Mouse (Mus musculus) limb, embryonic 10.5 days (tissue): ENCODE data around the gene Atf4. TPM values are rescaled to one million over a fixed set of nuclear protein-coding genes. Genes with fewer than 3 reads are reported as not detected.

Source experiments
- DNase-seq: peaks from one replicate; pipeline ENCODE4 v3.0.0-alpha.2; 2017; ENCODE audit warnings: low spot score
- H3K27ac ChIP-seq: fragments of 300-500 bp; sonication (generic); 2 replicates; pipeline ENCODE4 v1.5.1; 2016; ENCODE audit warnings: mild to moderate bottlenecking
- H3K27me3 ChIP-seq: fragments of 300-500 bp; sonication (generic); 2 replicates; pipeline ENCODE4 v1.6.1; 2016; ENCODE audit warnings: low read depth, mild to moderate bottlenecking; ENCODE audit not compliant: poor library complexity, severe bottlenecking
- H3K36me3 ChIP-seq: fragments of 300-500 bp; sonication (generic); 2 replicates; pipeline ENCODE4 v1.6.1; 2016; ENCODE audit warnings: mild to moderate bottlenecking, moderate library complexity
- H3K4me1 ChIP-seq: fragments of 300-500 bp; sonication (generic); 2 replicates; pipeline ENCODE4 v1.6.1; 2016
- H3K4me3 ChIP-seq: fragments of 300-500 bp; sonication (generic); 2 replicates; pipeline ENCODE4 v1.5.1; 2016; ENCODE audit warnings: mild to moderate bottlenecking, moderate library complexity
- H3K9me3 ChIP-seq: fragments of 300-500 bp; sonication (generic); replicated peaks from 2 replicates; pipeline ENCODE4 v1.6.1; 2016; ENCODE audit warnings: mild to moderate bottlenecking
- WGBS: fragments of 180-500 bp; shearing (Covaris S2); methylation state at CpG from one replicate; pipeline ENCODE4 v1.1.7; 2016; 5-methylcytosine and 5-hydroxymethylcytosine counted together
- polyA plus RNA-seq: library from polyadenylated mRNA; unstranded; fragments of >200 nt; fragmentation: Nextera tagmentation; extraction: Ambion mirVana; gene quantifications from 2 replicates; pipeline ENCODE4 v1.2.1, GENCODE M21; 2016

The Atf4 gene
- polyA plus RNA-seq, 1 experiment from 2014 or later = 113 TPM

GRCm38 (mm10) chr15:80256242-80256641, 1.3 kb downstream of the Atf4 start:
- Histone ChIP-seq H3K9me3 (no peaks in the 10 kb centered on the region), H3K27me3 (no peaks in the 10 kb centered on the region), H3K27ac (peak overlapping the region; percentile 99), H3K4me1 (peaks cover 60% of the 10 kb centered on the region), H3K4me3 (peak overlapping the region; percentile 98), H3K36me3 (peaks cover 65% of the 10 kb centered on the region)
- WGBS = 15% methylated on average over 16 of the region's 16 CpGs
- DNase-seq = no peak

- peak overlapping the region; percentile 98 for H3K4me3 ChIP-seq
- DNase-seq = no peak
- H3K27ac ChIP-seq = peak overlapping the region; percentile 99
- peaks cover 54% of the 10 kb centered on the region for H3K4me1 ChIP-seq
- H3K36me3 ChIP-seq = peaks cover 61% of the 10 kb centered on the region
- H3K27me3 ChIP-seq = no peaks in the 10 kb centered on the region
- WGBS = 66% methylated on average over 12 of the region's 12 CpGs
- H3K9me3 ChIP-seq = no peaks in the 10 kb centered on the region
These were observed 1.9 kb downstream of the Atf4 start for GRCm38 (mm10) chr15:80256656-80257601.

GRCm38 (mm10) chr15:80257602-80258239, 2.7 kb downstream of the Atf4 start:
- Histone ChIP-seq H3K27me3 (no peaks in the 10 kb centered on the region), H3K4me3 (peak overlapping the region; percentile 98), H3K36me3 (peaks cover 64% of the 10 kb centered on the region), H3K9me3 (no peaks in the 10 kb centered on the region), H3K4me1 (peaks cover 50% of the 10 kb centered on the region), H3K27ac (peak overlapping the region; percentile 62; the same call in 1 of the 2 replicates)
- no peak for DNase-seq
- WGBS = 43% methylated on average over 4 of the region's 4 CpGs

- Histone ChIP-seq H3K27ac (peak overlapping the region; percentile 62), H3K4me3 (peak overlapping the region; percentile 98; the same call in 1 of the 2 replicates), H3K36me3 (peaks cover 64% of the 10 kb centered on the region), H3K4me1 (peaks cover 50% of the 10 kb centered on the region), H3K9me3 (no peaks in the 10 kb centered on the region), H3K27me3 (no peaks in the 10 kb centered on the region)
- peak; percentile 45 for DNase-seq
- 59% methylated on average over 11 of the region's 11 CpGs for WGBS
These were observed 3.5 kb downstream of the Atf4 start for GRCm38 (mm10) chr15:80258240-80259170.

- Histone ChIP-seq H3K36me3 (peaks cover 64% of the 10 kb centered on the region), H3K27ac (no peak overlapping the region), H3K9me3 (no peaks in the 10 kb centered on the region), H3K4me1 (peaks cover 46% of the 10 kb centered on the region), H3K4me3 (no peak overlapping the region), H3K27me3 (no peaks in the 10 kb centered on the region)
- no peak for DNase-seq
- 88% methylated on average over 8 of the region's 8 CpGs for WGBS
These were observed 4.5 kb downstream of the Atf4 start for GRCm38 (mm10) chr15:80259406-80260045.

- H3K36me3 ChIP-seq = peaks cover 64% of the 10 kb centered on the region
- H3K27me3 ChIP-seq = no peaks in the 10 kb centered on the region
- no peak overlapping the region for H3K4me3 ChIP-seq
- DNase-seq = peak; percentile 91
- peaks cover 46% of the 10 kb centered on the region for H3K4me1 ChIP-seq
- H3K9me3 ChIP-seq = no peaks in the 10 kb centered on the region
- H3K27ac ChIP-seq = no peak overlapping the region
- 17% methylated on average over 3 of the region's 3 CpGs for WGBS
These were observed 5.7 kb downstream of the Atf4 start for GRCm38 (mm10) chr15:80260677-80261076.

- no peaks in the 10 kb centered on the region for H3K9me3 ChIP-seq
- H3K4me1 ChIP-seq = peaks cover 46% of the 10 kb centered on the region
- no peaks in the 10 kb centered on the region for H3K27me3 ChIP-seq
- no peak for DNase-seq
- peaks cover 62% of the 10 kb centered on the region for H3K36me3 ChIP-seq
- H3K4me3 ChIP-seq = no peak overlapping the region
- WGBS = 87% methylated on average over 7 of the region's 7 CpGs
- H3K27ac ChIP-seq = no peak overlapping the region
These were observed 6.1 kb downstream of the Atf4 start for GRCm38 (mm10) chr15:80261100-80261499.

GRCm38 (mm10) chr15:80263610-80264575, 8.9 kb downstream of the Atf4 start, which contains the start of gene Rps19bp1:
Rps19bp1 (minus strand) TSS chr15:80264315.
- DNase-seq = peak; percentile 95
- peak within 1 kb of the TSS; percentile 88 for H3K27ac ChIP-seq

GRCm38 (mm10) chr15:80266281-80266680, 11.3 kb downstream of the Atf4 start:
- H3K4me1 ChIP-seq = peaks cover 30% of the 10 kb centered on the region
- H3K27ac ChIP-seq = no peak overlapping the region
- WGBS = 0% methylated on average over 2 of the region's 2 CpGs
- H3K9me3 ChIP-seq = no peaks in the 10 kb centered on the region
- DNase-seq = peak; percentile 75
- H3K4me3 ChIP-seq = no peak overlapping the region
- no peaks in the 10 kb centered on the region for H3K27me3 ChIP-seq
- peaks cover 10% of the 10 kb centered on the region for H3K36me3 ChIP-seq

More at GRCm38 (mm10) chr15:80263610-80264575, 8.9 kb downstream of the Atf4 start, which contains the start of gene Rps19bp1:
- 1% methylated on average over 66 of the region's 66 CpGs for WGBS
- H3K36me3 ChIP-seq = peaks cover 34% of the 10 kb centered on the region
- H3K27me3 ChIP-seq = no peaks in the 10 kb centered on the region
- peak within 1 kb of the TSS; percentile 99 for H3K4me3 ChIP-seq
- H3K9me3 ChIP-seq = no peaks in the 10 kb centered on the region
- H3K4me1 ChIP-seq = peaks cover 26% of the 10 kb centered on the region

GRCm38 (mm10) chr15:80271858-80272396, 16.9 kb downstream of the Atf4 start:
- Histone ChIP-seq H3K27me3 (no peaks in the 10 kb centered on the region), H3K4me1 (peaks cover 11% of the 10 kb centered on the region), H3K36me3 (no peaks in the 10 kb centered on the region), H3K4me3 (no peak overlapping the region), H3K27ac (no peak overlapping the region), H3K9me3 (no peaks in the 10 kb centered on the region)
- no peak for DNase-seq
- 76% methylated on average over 3 of the region's 3 CpGs for WGBS

- Histone ChIP-seq H3K4me1 (no peaks in the 10 kb centered on the region), H3K4me3 (no peak overlapping the region), H3K36me3 (no peaks in the 10 kb centered on the region), H3K9me3 (no peaks in the 10 kb centered on the region), H3K27ac (no peak overlapping the region), H3K27me3 (peaks cover 9% of the 10 kb centered on the region)
- DNase-seq = no peak
- WGBS = 47% methylated on average over 9 of the region's 9 CpGs
These were observed 22.1 kb downstream of the Atf4 start for GRCm38 (mm10) chr15:80277107-80277506.
